Comparison of ENCODE assay signal across 29 mouse cellular contexts in the genomic region with DNA sequence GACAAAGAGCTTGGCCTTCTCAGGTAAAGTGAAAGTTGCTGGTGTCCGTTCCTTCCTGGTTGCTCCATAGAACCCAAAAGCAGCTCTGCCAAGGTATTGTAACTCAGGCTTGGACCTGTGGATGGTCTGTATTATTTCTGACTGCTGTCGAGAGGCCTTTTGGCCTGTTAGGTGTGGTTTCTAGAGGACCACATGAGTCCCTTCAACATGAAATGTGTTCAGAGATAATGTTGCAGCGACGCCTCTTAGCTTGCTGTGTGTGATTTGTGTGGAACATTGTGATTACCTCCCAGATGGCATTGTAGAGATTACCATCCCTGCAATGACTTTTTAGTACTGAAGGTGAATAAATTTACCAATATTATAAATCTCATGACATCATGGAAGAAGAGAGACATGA. TPM values are rescaled to one million over a fixed set of nuclear protein-coding genes. Genes with fewer than 3 reads are reported as not detected.
DNase-seq lines count a peak whose midpoint lies in the region; ATAC-seq and TF ChIP-seq lines count a peak whose summit lies in the region.
"Had no signal": no experiment of that assay in that cellular context is flagged by ENCODE, and none has a peak within 500 bp of the region (broad histone marks: within the 10 kb centered on the region; RNA-seq: fewer than 3 reads in every experiment).

No protein-coding gene starts in this region.

- no peaks in the 10 kb centered on the region for H3K27me3 ChIP-seq in erythroblast, embryonic 14.5 days (ENCODE audit: control insufficient read depth)
- peaks cover 3% of the 10 kb centered on the region; the same call in 1 of the 2 replicates for H3K27me3 ChIP-seq in liver, embryonic 12.5 days (replicated peaks)
- no peaks in the 10 kb centered on the region for H3K27me3 ChIP-seq in liver, postnatal 0 days (ENCODE audit: insufficient read depth, low read length)
- H3K27me3 ChIP-seq: embryonic facial prominence, embryonic 12.5 days; forebrain, embryonic 15.5 days; hindbrain, embryonic 13.5 days; lung, embryonic 15.5 days; midbrain, embryonic 12.5 days; neural tube, embryonic 15.5 days; stomach, embryonic 15.5 days had no signal

- no peak for TF ChIP-seq CTCF in liver, postnatal 0 days (IDR thresholded peaks at IDR 0.05; ENCODE audit: low read depth)

- 34% methylated on average over 4 of the region's 4 CpGs for WGBS in liver, embryonic 12.5 days (ENCODE audit: insufficient replicate concordance)
- WGBS in liver, postnatal 0 days (ENCODE audit: insufficient replicate concordance) = 53% methylated on average over 4 of the region's 4 CpGs

- peak overlapping the region; percentile 52 for H3K4me2 ChIP-seq in liver, embryonic 12.5 days
- peak overlapping the region; percentile 40; the same call in 1 of the 2 replicates for H3K4me2 ChIP-seq in liver, postnatal 0 days (ENCODE audit: low read depth, low read length)
- H3K4me2 ChIP-seq: embryonic facial prominence, embryonic 12.5 days; forebrain, embryonic 15.5 days; heart, embryonic 11.5 days; hindbrain, embryonic 13.5 days; lung, embryonic 15.5 days; midbrain, embryonic 12.5 days; neural tube, embryonic 15.5 days; stomach, embryonic 15.5 days had no signal

- H3K27ac ChIP-seq in liver, embryonic 12.5 days = peak overlapping the region; percentile 61
- H3K27ac ChIP-seq in liver, postnatal 0 days (ENCODE audit: low read depth) = 0 out of 2 replicates have a peak overlapping the region, but pooled peaks have one; percentile 30
- H3K27ac ChIP-seq: embryonic facial prominence, embryonic 12.5 days; forebrain, embryonic 15.5 days; hindbrain, embryonic 13.5 days; kidney, postnatal 0 days; lung, embryonic 15.5 days; midbrain, embryonic 12.5 days; neural tube, embryonic 15.5 days; stomach, embryonic 15.5 days had no signal

- no peak for DNase-seq in liver, postnatal 0 days
- DNase-seq in thymus, postnatal 0 days (ENCODE audit: low spot score) = no peak
- no peak for DNase-seq in layer of hippocampus, adult 18-20 months (ENCODE audit: low spot score in 2 of 2)
- no peak for DNase-seq in left cerebral cortex, postnatal 25 days (ENCODE audit: low spot score in 2 of 2)
- DNase-seq: adrenal gland, postnatal 25 days; cerebellum, adult 2 months; cerebellum, postnatal 25 days; gastrocnemius, postnatal 25 days; heart, adult 11 months; heart, postnatal 4 days; kidney, adult 8-10 months; kidney, postnatal 4 days; left cerebral cortex, postnatal 4 days; right cerebral cortex, postnatal 25 days; thymus, postnatal 14 days had no signal

- peak overlapping the region; percentile 1 for H3K4me3 ChIP-seq in erythroblast, embryonic 14.5 days (replicated peaks)
- H3K4me3 ChIP-seq in liver, embryonic 12.5 days = no peak overlapping the region
- no peak overlapping the region for H3K4me3 ChIP-seq in liver, postnatal 0 days (ENCODE audit: low read depth, low read length)
- H3K4me3 ChIP-seq: embryonic facial prominence, embryonic 12.5 days; forebrain, embryonic 15.5 days; hindbrain, embryonic 13.5 days; lung, embryonic 15.5 days; midbrain, embryonic 12.5 days; neural tube, embryonic 15.5 days; stomach, embryonic 15.5 days had no signal

- peak; percentile 92 for TF ChIP-seq EP300 in liver, postnatal 0 days (IDR thresholded peaks at IDR 0.05; ENCODE audit: low read depth)

- H3K36me3 ChIP-seq in erythroblast, embryonic 14.5 days (ENCODE audit: control insufficient read depth) = peaks cover 61% of the 10 kb centered on the region
- peaks cover 27% of the 10 kb centered on the region for H3K36me3 ChIP-seq in liver, embryonic 12.5 days
- H3K36me3 ChIP-seq in liver, postnatal 0 days (replicated peaks; ENCODE audit: insufficient read depth, low read length) = peaks cover 4% of the 10 kb centered on the region
- H3K36me3 ChIP-seq: embryonic facial prominence, embryonic 12.5 days; forebrain, embryonic 15.5 days; lung, embryonic 15.5 days; stomach, embryonic 15.5 days had no signal

- intact Hi-C loops in left cerebral cortex, postnatal 25 days (cut with DNase I) = no loop called here

- no peaks in the 10 kb centered on the region for H3K9me3 ChIP-seq in erythroblast, embryonic 14.5 days (ENCODE audit: control insufficient read depth, low read length)
- no peaks in the 10 kb centered on the region for H3K9me3 ChIP-seq in liver, embryonic 12.5 days (replicated peaks)
- H3K9me3 ChIP-seq in liver, postnatal 0 days (ENCODE audit: low read length) = no peaks in the 10 kb centered on the region
- H3K9me3 ChIP-seq: embryonic facial prominence, embryonic 12.5 days; forebrain, embryonic 15.5 days; hindbrain, embryonic 13.5 days; lung, embryonic 15.5 days; midbrain, embryonic 12.5 days; neural tube, embryonic 15.5 days; stomach, embryonic 15.5 days had no signal

- H3K9ac ChIP-seq in liver, embryonic 12.5 days = 0 out of 2 replicates have a peak overlapping the region, but pooled peaks have one; percentile 32
- no peak overlapping the region for H3K9ac ChIP-seq in liver, postnatal 0 days (replicated peaks)
- H3K9ac ChIP-seq: embryonic facial prominence, embryonic 12.5 days; forebrain, embryonic 15.5 days; hindbrain, embryonic 13.5 days; lung, embryonic 15.5 days; midbrain, embryonic 12.5 days; neural tube, embryonic 15.5 days; stomach, embryonic 15.5 days had no signal

- ATAC-seq in erythroblast, adult 5-6 weeks (replicated peaks; ENCODE audit: low FRiP score, poor library complexity, severe bottlenecking) = no peak
- ATAC-seq in common myeloid progenitor, adult 5-6 weeks (replicated peaks; ENCODE audit: low read depth, poor library complexity, severe bottlenecking) = 0 out of 2 replicates have a peak, but pooled peaks have one; percentile 26
- peak; percentile 79 for ATAC-seq in liver, embryonic 12.5 days
- peak; percentile 77 for ATAC-seq in liver, postnatal 0 days
- ATAC-seq: forebrain, embryonic 15.5 days; intestine, embryonic 16.5 days had no signal

- peaks cover 61% of the 10 kb centered on the region for H3K4me1 ChIP-seq in erythroblast, embryonic 14.5 days (ENCODE audit: control insufficient read depth)
- H3K4me1 ChIP-seq in liver, embryonic 12.5 days = peaks cover 58% of the 10 kb centered on the region
- H3K4me1 ChIP-seq in liver, postnatal 0 days (ENCODE audit: insufficient read depth) = peaks cover 18% of the 10 kb centered on the region
- H3K4me1 ChIP-seq: forebrain, embryonic 15.5 days; hindbrain, embryonic 13.5 days; midbrain, embryonic 12.5 days had no signal

RNA-seq across cellular contexts. Expression of a gene that starts 32.0 kb away (rescaled TPM):
- polyA plus RNA-seq in erythroblast, embryonic 14.5 days (2012) = 17.4 and 34.1 TPM in 2 replicates
- 601 and 720 TPM in 2 replicates for total RNA-seq in erythroblast, adult 5-6 weeks (2015; ENCODE audit: low replicate concordance)
- total RNA-seq in erythroblast, adult 5-6 weeks (2017; ENCODE audit: low replicate concordance) = 1,621 and 2,086 TPM in 2 replicates
- 26.4 and 27.2 TPM in 2 replicates for total RNA-seq in common myeloid progenitor, adult 5-6 weeks (2017)
- 87.1 and 88.2 TPM in 2 replicates for polyA plus RNA-seq in liver, embryonic 12.5 days (2016; fragmentation: Nextera tagmentation; extraction: Ambion mirVana)
- 85.5 and 88.8 TPM in 2 replicates for polyA plus RNA-seq in liver, postnatal 0 days (2015; fragmentation: Nextera tagmentation; extraction: Ambion mirVana)
- 38.0 and 39.0 TPM in 2 replicates for polyA plus RNA-seq in thymus, postnatal 0 days (2015; fragmentation: Nextera tagmentation; extraction: Ambion mirVana)
- total RNA-seq in layer of hippocampus, adult 18-20 months (2021) = 10 to 100 TPM; 65.1 to 66.7 TPM
- total RNA-seq in left cerebral cortex, postnatal 25 days (2021) = 10 to 100 TPM; 69.3 to 76.2 TPM

Comparison
In these comparisons a context has a peak if more than half of its experiments do, and no peak if none do; other contexts are left out.
1. RNA of a gene that starts 32.0 kb away (total RNA-seq): 601 to 2,086 TPM in erythroblast, adult 5-6 weeks; 69.3 to 76.2 TPM in left cerebral cortex, postnatal 25 days, 65.1 to 66.7 TPM in layer of hippocampus, adult 18-20 months and 26.4 to 27.2 TPM in common myeloid progenitor, adult 5-6 weeks; every median in the first group is over 4 times any median in the second.